Mouse (Mus musculus) CD8-positive naive resting alpha-beta T cell, adult 2 months (primary cell): ENCODE data around the gene Olfr685.

Source experiments
- DNase-seq, 2 experiments: peaks; one replicate each; pipeline ENCODE4 v3.0.0; 2022; ENCODE audit warnings: low read depth in 2 of 2, low spot score in 2 of 2

Olfr685 gene

DNA sequence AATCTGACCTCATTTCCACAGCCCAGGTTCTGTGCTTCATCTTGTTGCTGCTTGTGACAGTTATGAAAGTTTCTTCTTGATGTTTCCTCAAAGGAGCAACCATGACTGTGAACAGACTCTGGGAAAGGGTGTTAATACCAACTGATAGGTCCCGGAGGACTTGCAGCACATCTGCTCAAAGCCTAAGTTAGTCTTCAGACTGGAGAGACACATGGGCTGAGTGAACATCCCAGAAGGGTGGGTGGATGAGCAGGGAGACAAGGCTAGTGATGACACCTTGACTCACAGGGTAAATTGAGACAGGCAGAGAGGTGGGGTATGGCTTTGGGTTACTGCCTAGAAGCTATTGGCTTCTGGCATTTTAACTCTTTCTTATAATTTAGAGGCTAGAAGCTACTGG, at the start of gene Olfr685:
Gene Olfr685, minus strand, starts transcription at position 101 of the 400 bp plus-strand sequence.
- no peak for DNase-seq

DNA sequence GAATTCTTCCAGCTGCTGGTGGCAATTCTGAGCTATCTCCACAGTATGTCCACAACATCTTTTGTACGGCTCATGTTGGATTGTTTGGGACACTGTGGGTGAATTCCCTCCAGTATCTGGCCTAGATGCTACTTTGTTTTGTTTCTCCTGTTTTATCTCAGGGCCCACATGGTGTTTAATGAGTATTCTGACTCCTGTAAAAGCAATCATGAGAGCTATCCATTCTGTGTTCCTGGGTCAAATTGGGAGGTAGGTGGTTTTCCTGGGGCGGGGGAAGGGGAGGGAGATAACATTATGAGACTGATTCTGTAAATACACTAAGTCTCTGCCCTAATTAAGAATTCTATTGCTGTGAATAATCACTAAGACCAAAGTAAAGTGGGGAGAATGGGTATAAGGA, 43.6 kb upstream of the Olfr685 start:
- no peak for DNase-seq

GRCm38 (mm10) chr7:105228138-105228537, 42.3 kb upstream of the Olfr685 start:
- DNase-seq: no peak

GRCm38 (mm10) chr7:105226703-105227102, 40.9 kb upstream of the Olfr685 start:
- no peak for DNase-seq

GRCm38 (mm10) chr7:105226072-105226471, 40.3 kb upstream of the Olfr685 start:
- DNase-seq: no peak

DNA sequence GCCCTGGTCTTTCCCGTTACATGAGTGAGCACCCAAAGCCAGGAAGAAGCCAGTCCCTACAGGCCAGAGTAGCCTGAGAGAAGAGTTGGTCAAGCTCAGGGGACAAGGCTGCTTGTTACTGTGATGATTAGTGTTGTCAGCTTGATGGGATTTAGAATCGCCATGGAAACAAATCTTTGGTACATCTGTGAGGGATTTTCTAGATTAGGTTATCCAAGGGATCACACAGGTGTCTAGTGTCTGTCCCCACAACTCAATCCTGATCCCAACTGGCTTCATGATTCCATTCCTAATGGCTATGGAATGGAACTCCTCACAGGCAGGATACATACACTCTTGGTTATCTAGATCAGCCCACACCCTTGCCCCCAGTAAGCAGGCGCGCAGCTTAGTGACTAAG, 32.5 kb upstream of the Olfr685 start:
- no peak for DNase-seq

DNA sequence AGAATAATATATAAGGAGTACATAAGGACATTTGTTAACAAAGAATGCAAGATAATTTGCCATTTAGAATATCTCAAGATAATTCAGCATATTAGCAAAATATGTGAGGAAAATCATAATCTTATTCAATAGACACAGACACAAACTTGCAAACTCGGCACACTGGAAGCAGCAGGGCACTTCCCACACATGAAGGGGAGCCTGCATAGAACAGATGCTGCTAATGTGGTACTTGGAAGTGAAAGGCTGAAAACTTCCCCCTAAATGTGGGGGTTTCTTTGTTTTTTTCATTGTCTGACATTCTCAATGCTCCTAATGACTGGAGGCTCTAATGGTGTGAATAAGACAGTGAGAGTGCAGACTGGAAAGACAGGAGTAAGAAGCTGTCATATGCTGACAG, 28.9 kb upstream of the Olfr685 start:
- no peak for DNase-seq

- no peak for DNase-seq
Measured at GRCm38 (mm10) chr7:105207385-105207784, 21.6 kb upstream of the Olfr685 start, which contains the start of gene Olfr686. Gene Olfr686 (minus strand): TSS chr7:105207485.

DNA sequence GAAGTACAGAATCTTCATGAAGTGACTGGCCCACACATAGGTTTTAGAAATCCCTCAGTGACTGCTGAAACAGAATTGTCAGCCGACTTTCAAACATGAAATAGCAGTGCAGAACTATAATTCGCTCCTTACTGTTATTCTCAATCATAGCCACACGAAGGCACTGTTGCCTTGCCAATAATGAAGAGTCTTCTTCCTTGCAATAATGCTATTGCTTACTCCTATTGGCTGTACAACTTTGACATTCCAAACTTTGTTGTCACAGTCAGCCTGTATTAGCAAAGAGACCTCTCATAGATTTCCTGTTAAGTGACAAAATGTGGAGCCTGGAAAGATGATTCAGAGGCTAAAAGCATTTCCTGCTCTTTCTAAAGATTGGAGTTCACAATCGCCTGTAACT, 15.0 kb downstream of the Olfr685 start:
- DNase-seq: no peak

- no peak for DNase-seq
Measured at GRCm38 (mm10) chr7:105163553-105163952, 22.3 kb downstream of the Olfr685 start, which contains the start of gene Olfr684. Gene Olfr684 (minus strand): TSS chr7:105163653.

DNA sequence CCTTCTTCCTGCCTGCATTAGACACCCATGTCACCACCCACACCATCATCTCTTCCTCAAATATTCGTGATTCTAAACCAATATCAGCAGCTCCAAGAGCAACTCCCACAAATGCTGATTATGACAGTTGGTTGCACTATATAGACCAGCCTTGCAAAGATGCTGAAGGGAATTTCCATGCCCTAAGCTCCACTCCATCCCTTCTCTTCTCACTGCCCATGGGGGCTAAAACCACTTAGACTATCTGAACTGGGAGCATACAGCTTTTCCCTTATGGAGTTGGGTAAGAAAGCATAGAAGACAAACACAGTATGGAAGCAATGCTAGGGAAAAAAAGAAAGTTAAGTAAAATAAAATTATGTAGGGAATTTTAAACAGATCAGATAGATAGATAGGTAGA, 38.9 kb downstream of the Olfr685 start, which contains the start of gene Olfr683:
Gene Olfr683, minus strand, starts transcription at position 101 of the 400 bp plus-strand sequence.
- no peak for DNase-seq

GRCm38 (mm10) chr7:105141275-105141674, 44.5 kb downstream of the Olfr685 start:
- DNase-seq: no peak
